Mouse (Mus musculus): ENCODE results near the gene Fcnb. TPM values are rescaled to one million over a fixed set of nuclear protein-coding genes. Genes with fewer than 3 reads are reported as not detected.

The Fcnb gene
- polyA plus RNA-seq (2012; rRNA removed), result not detected in 2 replicates

DNA sequence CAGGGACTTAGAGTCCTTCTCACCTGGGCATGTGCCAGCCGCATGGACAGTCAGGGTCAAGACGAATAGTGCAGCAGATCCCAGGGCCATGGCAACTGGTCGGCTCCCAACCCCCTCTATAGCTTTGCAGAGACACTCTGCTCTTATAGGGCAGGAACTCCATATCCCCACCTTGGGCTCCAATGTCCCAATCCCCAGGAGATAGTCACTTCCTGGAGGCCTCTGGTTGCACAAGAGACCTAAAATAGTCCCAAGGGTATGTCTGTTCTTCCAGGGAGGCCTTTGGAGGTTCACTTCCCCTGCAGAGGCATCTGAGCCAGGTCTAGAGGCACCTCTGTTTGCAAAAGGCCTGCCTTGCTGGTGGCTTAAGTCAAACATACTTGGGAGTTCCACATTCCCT lies at the start of gene Fcnb:
Gene Fcnb, minus strand, starts transcription at position 118 of the 400 bp plus-strand sequence.
- TF ChIP-seq POLR2A (IDR thresholded peaks at IDR 0.05; ENCODE audit: control insufficient read depth, low read depth, low read length) (no peak), CTCF (IDR thresholded peaks at IDR 0.05; ENCODE audit: control insufficient read depth, insufficient read depth, insufficient replicate concordance, low read depth, low read length) (no peak)
- no peaks in the 10 kb centered on the region for H3K4me1 ChIP-seq (ENCODE audit: control insufficient read depth, insufficient read depth, low read length)
- no peaks in the 10 kb centered on the region for H3K27me3 ChIP-seq (ENCODE audit: control insufficient read depth, insufficient read depth, low read length)
- no peak within 1 kb of the TSS for H3K27ac ChIP-seq (ENCODE audit: control insufficient read depth, insufficient read depth, low read depth, low read length)
- H3K4me3 ChIP-seq (ENCODE audit: control insufficient read depth, low read depth, low read length), result no peak within 1 kb of the TSS
- H3K36me3 ChIP-seq (ENCODE audit: control insufficient read depth, insufficient read depth, low read length), result no peaks in the 10 kb centered on the region

- Histone ChIP-seq H3K4me1 (ENCODE audit: control insufficient read depth, insufficient read depth, low read length) (no peaks in the 10 kb centered on the region; the same call in 1 of the 2 replicates), H3K27me3 (ENCODE audit: control insufficient read depth, insufficient read depth, low read length) (no peaks in the 10 kb centered on the region), H3K36me3 (ENCODE audit: control insufficient read depth, insufficient read depth, low read length) (no peaks in the 10 kb centered on the region), H3K4me3 (ENCODE audit: control insufficient read depth, low read depth, low read length) (no peak overlapping the region), H3K27ac (ENCODE audit: control insufficient read depth, insufficient read depth, low read depth, low read length) (no peak overlapping the region)
- no peak for TF ChIP-seq POLR2A (IDR thresholded peaks at IDR 0.05; ENCODE audit: control insufficient read depth, low read depth, low read length)
- TF ChIP-seq CTCF (IDR thresholded peaks at IDR 0.05; ENCODE audit: control insufficient read depth, insufficient read depth, insufficient replicate concordance, low read depth, low read length), result no peak
These were observed 49.1 kb upstream of the Fcnb start for GRCm38 (mm10) chr2:28133833-28134232.

GRCm38 (mm10) chr2:28132117-28132516 lies 47.4 kb upstream of the Fcnb start:
- no peak overlapping the region for H3K27ac ChIP-seq (ENCODE audit: control insufficient read depth, insufficient read depth, low read depth, low read length)
- H3K27me3 ChIP-seq (ENCODE audit: control insufficient read depth, insufficient read depth, low read length), result no peaks in the 10 kb centered on the region
- TF ChIP-seq CTCF (IDR thresholded peaks at IDR 0.05; ENCODE audit: control insufficient read depth, insufficient read depth, insufficient replicate concordance, low read depth, low read length), result no peak
- no peak for TF ChIP-seq POLR2A (IDR thresholded peaks at IDR 0.05; ENCODE audit: control insufficient read depth, low read depth, low read length)
- no peaks in the 10 kb centered on the region; the same call in 1 of the 2 replicates for H3K4me1 ChIP-seq (ENCODE audit: control insufficient read depth, insufficient read depth, low read length)
- no peaks in the 10 kb centered on the region for H3K36me3 ChIP-seq (ENCODE audit: control insufficient read depth, insufficient read depth, low read length)
- H3K4me3 ChIP-seq (ENCODE audit: control insufficient read depth, low read depth, low read length), result peak overlapping the region; percentile 53

DNA sequence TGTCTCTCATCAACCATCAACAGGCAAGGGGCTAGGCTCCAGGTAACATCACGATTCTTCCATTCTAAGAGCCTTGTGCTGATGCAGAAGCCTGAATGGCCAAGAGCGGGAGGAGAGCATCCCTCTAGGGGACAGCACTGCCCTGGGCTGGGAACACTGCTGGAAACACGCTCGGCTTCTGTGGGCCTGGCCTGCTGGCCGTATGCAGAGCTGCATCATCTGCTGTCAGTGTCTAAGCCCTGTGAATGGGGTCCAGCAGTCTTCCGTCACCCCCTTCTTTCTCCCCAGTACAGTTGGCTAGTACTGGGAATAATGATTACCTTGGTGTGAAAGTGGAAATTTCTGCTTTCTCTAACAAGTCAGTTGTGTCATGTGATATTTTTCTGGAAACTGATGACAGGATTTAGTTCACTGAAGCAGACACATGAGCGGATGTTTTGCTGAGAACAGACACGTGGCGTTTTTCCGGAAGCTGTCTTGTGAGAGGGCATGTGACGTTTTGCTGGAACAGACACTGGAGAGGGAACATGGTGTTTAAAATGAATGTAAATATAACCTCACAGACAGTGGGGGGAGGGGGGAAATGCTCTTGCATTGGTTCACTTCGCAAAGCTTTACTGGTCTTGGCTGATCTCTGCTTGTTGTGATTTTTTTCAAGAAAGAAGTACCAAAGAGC lies 42.2 kb upstream of the Fcnb start:
- Histone ChIP-seq H3K36me3 (ENCODE audit: control insufficient read depth, insufficient read depth, low read length) (no peaks in the 10 kb centered on the region), H3K27ac (ENCODE audit: control insufficient read depth, insufficient read depth, low read depth, low read length) (no peak overlapping the region), H3K27me3 (ENCODE audit: control insufficient read depth, insufficient read depth, low read length) (no peaks in the 10 kb centered on the region), H3K4me3 (ENCODE audit: control insufficient read depth, low read depth, low read length) (no peak overlapping the region), H3K4me1 (ENCODE audit: control insufficient read depth, insufficient read depth, low read length) (no peaks in the 10 kb centered on the region)
- TF ChIP-seq CTCF (IDR thresholded peaks at IDR 0.05; ENCODE audit: control insufficient read depth, insufficient read depth, insufficient replicate concordance, low read depth, low read length) (no peak), POLR2A (IDR thresholded peaks at IDR 0.05; ENCODE audit: control insufficient read depth, low read depth, low read length) (no peak)

DNA sequence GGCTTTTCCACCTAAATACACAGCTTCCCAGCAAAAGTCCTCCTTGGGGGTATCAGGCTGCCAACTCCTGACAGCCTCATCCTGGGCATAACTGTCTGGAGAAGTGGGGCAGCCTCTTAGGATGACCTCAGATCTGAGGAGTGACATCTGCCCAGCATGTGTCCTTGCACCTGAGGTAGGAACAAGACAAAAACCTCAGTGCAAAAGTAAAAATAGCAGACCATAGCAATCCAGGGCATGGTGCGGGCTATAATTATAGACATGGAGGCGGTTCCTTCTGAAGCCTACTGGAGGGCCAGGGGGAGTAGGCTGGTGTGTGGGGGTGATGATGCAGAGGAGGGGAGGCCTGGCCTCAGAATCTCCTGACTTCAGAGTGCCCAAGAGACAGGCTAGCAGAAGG lies 39.2 kb upstream of the Fcnb start:
- TF ChIP-seq POLR2A (IDR thresholded peaks at IDR 0.05; ENCODE audit: control insufficient read depth, low read depth, low read length), result no peak
- TF ChIP-seq CTCF (IDR thresholded peaks at IDR 0.05; ENCODE audit: control insufficient read depth, insufficient read depth, insufficient replicate concordance, low read depth, low read length), result no peak
- H3K27me3 ChIP-seq (ENCODE audit: control insufficient read depth, insufficient read depth, low read length), result no peaks in the 10 kb centered on the region
- H3K4me3 ChIP-seq (ENCODE audit: control insufficient read depth, low read depth, low read length), result no peak overlapping the region
- H3K36me3 ChIP-seq (ENCODE audit: control insufficient read depth, insufficient read depth, low read length), result no peaks in the 10 kb centered on the region
- no peaks in the 10 kb centered on the region for H3K4me1 ChIP-seq (ENCODE audit: control insufficient read depth, insufficient read depth, low read length)
- no peak overlapping the region for H3K27ac ChIP-seq (ENCODE audit: control insufficient read depth, insufficient read depth, low read depth, low read length)

GRCm38 (mm10) chr2:28121309-28121708 lies 36.6 kb upstream of the Fcnb start:
- no peaks in the 10 kb centered on the region for H3K27me3 ChIP-seq (ENCODE audit: control insufficient read depth, insufficient read depth, low read length)
- H3K4me3 ChIP-seq (ENCODE audit: control insufficient read depth, low read depth, low read length), result no peak overlapping the region
- no peak overlapping the region for H3K27ac ChIP-seq (ENCODE audit: control insufficient read depth, insufficient read depth, low read depth, low read length)
- no peaks in the 10 kb centered on the region for H3K4me1 ChIP-seq (ENCODE audit: control insufficient read depth, insufficient read depth, low read length)
- no peak for TF ChIP-seq POLR2A (IDR thresholded peaks at IDR 0.05; ENCODE audit: control insufficient read depth, low read depth, low read length)
- no peak for TF ChIP-seq CTCF (IDR thresholded peaks at IDR 0.05; ENCODE audit: control insufficient read depth, insufficient read depth, insufficient replicate concordance, low read depth, low read length)
- no peaks in the 10 kb centered on the region for H3K36me3 ChIP-seq (ENCODE audit: control insufficient read depth, insufficient read depth, low read length)

- Histone ChIP-seq H3K27me3 (ENCODE audit: control insufficient read depth, insufficient read depth, low read length) (no peaks in the 10 kb centered on the region), H3K4me3 (ENCODE audit: control insufficient read depth, low read depth, low read length) (no peak overlapping the region)
These were observed 35.7 kb upstream of the Fcnb start for GRCm38 (mm10) chr2:28120342-28120741.

More at GRCm38 (mm10) chr2:28120342-28120741, 35.7 kb upstream of the Fcnb start:
- Histone ChIP-seq H3K4me1 (ENCODE audit: control insufficient read depth, insufficient read depth, low read length) (no peaks in the 10 kb centered on the region), H3K27ac (ENCODE audit: control insufficient read depth, insufficient read depth, low read depth, low read length) (no peak overlapping the region), H3K36me3 (ENCODE audit: control insufficient read depth, insufficient read depth, low read length) (no peaks in the 10 kb centered on the region)
- no peak for TF ChIP-seq POLR2A (IDR thresholded peaks at IDR 0.05; ENCODE audit: control insufficient read depth, low read depth, low read length)
- no peak for TF ChIP-seq CTCF (IDR thresholded peaks at IDR 0.05; ENCODE audit: control insufficient read depth, insufficient read depth, insufficient replicate concordance, low read depth, low read length)
